Mouse (Mus musculus): ENCODE measurements around the gene Nxpe5.

Gene Nxpe5

DNA sequence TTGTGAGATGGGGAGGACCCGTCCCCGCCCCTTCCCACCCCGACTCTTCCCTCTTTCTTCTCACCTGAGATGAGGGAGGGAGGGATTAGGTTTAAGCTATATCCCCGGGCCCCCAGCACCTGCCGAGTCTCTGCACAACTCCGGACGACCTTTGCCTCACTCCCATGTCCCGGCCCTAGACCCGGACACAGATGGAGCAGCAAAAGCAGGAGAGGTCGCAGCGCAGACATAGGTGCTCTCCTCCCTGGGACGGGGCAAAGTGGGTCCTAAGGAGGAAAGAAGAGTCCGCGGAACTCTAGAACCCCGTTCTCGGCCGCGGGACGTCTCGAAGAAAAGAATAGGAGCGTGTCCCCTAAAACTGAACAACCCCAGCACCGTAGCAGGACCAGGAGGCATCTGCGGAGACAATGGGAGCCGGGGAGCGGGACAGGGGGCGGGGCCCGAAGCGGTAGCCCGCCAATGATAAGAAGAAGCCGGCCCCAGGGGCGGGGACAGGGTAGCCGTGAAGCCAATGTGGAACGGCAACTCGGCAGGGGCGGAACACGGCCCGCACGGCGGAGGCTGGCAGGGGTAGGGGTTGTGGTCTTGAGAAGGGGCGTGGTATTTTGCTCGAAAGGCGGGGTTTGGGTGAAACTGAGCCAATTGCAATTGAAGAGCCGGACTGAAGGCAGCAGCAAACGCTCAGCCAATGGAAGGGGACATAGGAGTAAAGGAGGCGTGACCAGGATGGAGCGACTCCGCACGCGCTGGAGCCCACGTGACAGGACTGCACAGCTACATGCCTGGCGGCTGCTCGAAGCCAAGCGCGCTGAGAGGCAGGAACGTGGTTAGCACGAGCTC is 54.1 kb downstream of the Nxpe5 start, which contains the start of the genes Gm43720, Gpc2 and Stag3:
TSS of gene Gm43720 (minus strand) at position 374 of the 840 bp plus-strand sequence.
TSS of gene Gpc2 (minus strand) at position 421 of the 840 bp plus-strand sequence.
TSS of gene Stag3 (plus strand) at position 656 of the 840 bp plus-strand sequence.
- peak; percentile 39 for DNase-seq

DNA sequence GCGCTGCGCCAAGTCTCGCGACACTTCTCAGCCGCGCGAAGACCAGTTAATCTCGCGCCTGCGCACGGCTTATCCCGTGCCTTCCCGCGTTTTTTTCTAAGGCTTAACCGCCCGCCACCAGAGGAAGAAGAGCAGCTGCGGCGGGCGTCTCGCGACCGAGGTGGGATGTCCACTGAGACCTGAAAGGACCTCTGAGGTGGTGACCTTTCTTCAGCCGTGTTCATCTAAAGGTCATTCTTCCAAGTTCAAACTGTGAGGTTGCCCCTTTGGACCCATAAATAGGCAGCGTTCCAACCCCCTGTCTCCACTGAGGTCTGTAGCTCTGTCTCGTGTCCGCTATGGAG is 54.7 kb downstream of the Nxpe5 start:
- DNase-seq = no peak

DNA sequence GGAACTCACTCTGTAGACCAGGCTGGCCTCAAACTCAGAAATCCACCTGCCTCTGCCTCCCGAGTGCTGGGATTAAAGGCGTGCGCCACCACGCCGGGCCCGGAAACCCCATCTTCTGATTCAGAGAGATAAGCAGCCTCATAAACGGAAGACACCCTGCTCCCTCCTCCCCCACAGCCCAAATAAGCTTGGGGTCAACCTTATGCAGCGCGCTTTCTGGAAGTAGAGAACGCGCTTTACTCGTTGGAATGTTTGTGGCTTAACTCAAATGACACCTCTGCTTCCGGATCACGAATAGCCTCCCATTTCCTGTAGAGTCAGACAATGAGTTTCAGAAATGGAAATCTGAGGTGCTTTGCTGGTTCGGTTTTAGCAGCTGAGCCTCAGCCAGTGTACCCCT is 55.1 kb downstream of the Nxpe5 start:
- DNase-seq = no peak

DNA sequence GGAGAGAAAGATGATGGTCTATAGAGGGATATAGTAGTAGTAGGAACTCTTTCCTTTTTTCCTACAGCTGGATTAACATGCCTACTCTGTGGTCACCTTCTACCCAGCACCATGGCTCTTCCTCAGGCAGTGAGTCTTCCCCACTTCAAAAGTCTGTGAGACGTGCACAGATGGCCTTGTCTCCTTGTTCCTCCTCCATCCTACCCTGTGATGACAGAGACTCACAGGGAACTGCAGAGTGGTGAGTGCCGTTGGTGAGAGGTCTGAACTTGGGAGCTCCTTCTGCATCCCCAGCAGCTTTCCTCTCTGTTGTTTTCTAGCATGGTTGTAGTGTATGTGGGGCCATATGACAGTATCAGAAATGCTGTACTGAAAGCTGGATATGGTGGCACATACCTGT is 56.1 kb downstream of the Nxpe5 start:
- no peak for DNase-seq

DNA sequence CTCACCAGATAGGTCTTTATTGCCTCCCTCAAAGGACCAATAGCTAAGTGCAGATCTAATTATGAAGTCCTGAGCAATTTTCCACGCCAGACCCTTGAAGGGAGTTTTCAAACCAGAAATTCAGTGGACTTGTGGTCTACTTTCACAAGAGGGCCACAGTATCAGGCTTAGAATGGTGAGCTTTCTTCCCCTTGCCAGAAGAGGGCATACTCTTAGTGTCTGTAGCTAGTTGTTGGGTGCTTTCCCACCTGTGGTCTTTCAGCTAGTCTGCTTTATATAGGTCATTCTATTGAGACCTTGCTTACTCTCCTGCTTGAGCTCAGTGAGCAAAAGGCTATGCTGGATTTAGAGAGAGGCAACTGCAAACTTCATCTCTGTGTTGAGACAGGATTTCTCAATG is 57.8 kb downstream of the Nxpe5 start:
- no peak for DNase-seq

DNA sequence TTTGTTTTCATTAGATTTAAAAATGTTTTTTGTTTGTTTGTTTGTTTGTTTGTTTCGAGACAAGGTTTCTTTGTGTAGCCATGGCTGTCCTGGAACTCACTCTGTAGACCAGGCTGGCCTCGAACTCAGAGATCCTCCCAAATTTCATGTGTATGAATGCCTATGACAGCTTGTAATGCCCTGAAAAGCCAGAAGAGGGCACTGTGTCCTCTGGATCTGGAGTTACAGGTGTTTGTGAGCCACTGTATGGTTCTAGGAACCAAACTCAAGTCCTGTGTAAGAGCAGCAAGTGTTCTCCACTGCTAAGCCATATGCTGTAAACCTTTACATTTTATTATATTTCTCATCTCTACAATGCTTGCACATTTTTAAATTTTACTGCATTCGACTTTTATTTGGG is 62.2 kb downstream of the Nxpe5 start:
- no peak for DNase-seq

DNA sequence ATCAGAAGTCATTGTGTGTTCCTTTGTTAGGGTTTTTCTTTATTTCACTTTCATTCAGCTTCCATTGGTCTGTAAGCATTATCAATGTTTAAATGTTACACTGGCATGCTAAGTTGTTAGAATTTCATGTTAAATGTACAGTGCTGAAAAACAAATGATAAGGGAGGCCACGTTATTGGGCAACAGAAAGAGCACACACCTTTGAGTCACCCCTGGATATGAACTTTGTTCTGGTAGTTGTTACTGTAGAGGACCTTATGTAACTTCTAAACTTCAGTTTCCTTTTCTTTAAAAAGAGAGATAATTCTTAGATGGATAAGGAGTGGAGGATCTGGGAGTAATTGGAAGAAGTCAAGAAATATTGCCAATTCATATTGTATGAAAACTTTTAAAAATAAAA is 65.9 kb downstream of the Nxpe5 start:
- no peak for DNase-seq

DNA sequence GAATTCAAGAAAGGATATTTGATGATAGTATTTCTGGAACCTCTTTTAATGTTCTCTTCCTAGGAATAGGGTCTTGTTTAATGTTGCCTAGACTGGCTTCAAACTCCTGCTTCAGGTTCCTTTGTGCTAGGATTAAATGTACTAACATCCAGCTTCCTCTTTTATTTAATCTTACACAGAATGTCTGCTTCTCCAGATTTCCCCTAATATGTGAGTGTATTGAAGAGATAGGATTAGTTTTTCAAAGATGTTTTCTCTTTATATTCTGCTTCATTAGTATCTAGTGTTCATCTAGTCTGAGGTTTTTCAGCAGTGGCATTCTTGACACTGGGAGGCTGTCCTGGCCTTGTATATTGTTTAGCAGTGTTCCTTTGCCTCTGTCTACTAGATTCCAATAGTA is 68.5 kb downstream of the Nxpe5 start:
- no peak for DNase-seq

DNA sequence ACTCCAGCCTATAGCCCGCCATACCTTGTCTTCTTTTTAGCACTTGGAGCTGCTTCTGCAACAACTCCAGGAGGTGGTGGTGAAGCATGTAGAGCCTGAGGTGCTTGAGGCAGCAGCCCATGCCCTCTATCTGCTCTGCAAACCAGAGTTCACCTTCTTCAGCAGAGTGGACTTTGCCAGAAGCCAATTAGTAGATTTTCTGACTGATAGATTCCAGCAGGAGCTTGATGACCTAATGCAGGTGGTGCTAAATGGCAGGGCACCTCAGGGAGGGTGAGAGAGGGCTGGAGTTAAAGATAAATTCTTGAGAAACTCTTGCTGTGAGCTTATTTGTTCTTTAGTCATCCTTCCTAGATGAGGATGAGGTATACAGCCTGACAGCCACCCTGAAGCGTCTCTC is 73.9 kb downstream of the Nxpe5 start:
- no peak for DNase-seq
